Mouse (Mus musculus) heart, postnatal 0 days (tissue): ENCODE measurements at regions not wholly inside any gene's neighbourhood (a gene's known extent, or its start where the extent isn't known, plus 50 kb on each side); places are given as distances from the start of the nearest gene placed in this dataset.

Experiments used
- CTCF ChIP-seq: IDR thresholded peaks from 2 replicates; pipeline ENCODE4 v1.5.1; 2016; ENCODE audit warnings: antibody characterized with exemption, control low read depth, low read depth
- EP300 ChIP-seq: IDR thresholded peaks from 2 replicates; pipeline ENCODE4 v1.6.1; 2016; ENCODE audit warnings: antibody characterized with exemption, low read depth

GRCm38 (mm10) chr1:183780779-183781178 is 232.3 kb upstream of the Dusp10 start:
- TF ChIP-seq EP300 (no peak), CTCF (no peak)
